Mouse (Mus musculus) megakaryocyte, adult 5-6 weeks (primary cell): ENCODE data around the gene Plppr2. TPM values are rescaled to one million over a fixed set of nuclear protein-coding genes. Genes with fewer than 3 reads are reported as not detected.

Experiments
- total RNA-seq, 2 experiments: library from RNA; stranded (forward) in 1 of 2; stranded (reverse) in 1 of 2; fragments of 153-499, 151-499 nt in 1 of 2; fragments of 221-1000, 200-1000 nt in 1 of 2; gene quantifications; 2 replicates each; pipeline versions ENCODE4 v1.2.3 to v1.2.4; 2015 to 2017

The Plppr2 gene
- total RNA-seq, 2 experiments from 2014 or later = 0.96 TPM; not detected in 1

Other genes with a start within 250 kb of the Plppr2 start
- 23.8 and 25.6 TPM in 2 replicates for gene Ldlr, start 213.6 kb upstream of the Plppr2 start, total RNA-seq (2015)
- gene Ldlr, start 213.6 kb upstream of the Plppr2 start, total RNA-seq (2017) = 50.1 and 51.5 TPM in 2 replicates
- 49.8 and 57.8 TPM in 2 replicates for gene Spc24, start 176.7 kb upstream of the Plppr2 start, total RNA-seq (2015)
- gene Spc24, start 176.7 kb upstream of the Plppr2 start, total RNA-seq (2017) = 127 and 156 TPM in 2 replicates
- gene Kank2, start 138.3 kb upstream of the Plppr2 start, total RNA-seq (2015) = 0.73 and 1.2 TPM in 2 replicates
- gene Kank2, start 138.3 kb upstream of the Plppr2 start, total RNA-seq (2017) = 0.49 and 1.1 TPM in 2 replicates
- 1.6 and 2.0 TPM in 2 replicates for gene Angptl8, start 101.5 kb upstream of the Plppr2 start, total RNA-seq (2015)
- 3.3 TPM in 1 of 2 replicates, not detected in the other for gene Angptl8, start 101.5 kb upstream of the Plppr2 start, total RNA-seq (2017)
- gene Dock6, start 84.4 kb upstream of the Plppr2 start, total RNA-seq (2015) = 2.3 and 2.6 TPM in 2 replicates
- gene Dock6, start 84.4 kb upstream of the Plppr2 start, total RNA-seq (2017) = 1.3 and 1.5 TPM in 2 replicates
- gene Rab3d, start 18.8 kb upstream of the Plppr2 start, total RNA-seq (2015) = 36.7 and 44.4 TPM in 2 replicates
- gene Rab3d, start 18.8 kb upstream of the Plppr2 start, total RNA-seq (2017) = 66.4 and 92.7 TPM in 2 replicates
- gene Ccdc159, start 9.6 kb upstream of the Plppr2 start, total RNA-seq (2015) = 0.22 and 1.0 TPM in 2 replicates
- gene Ccdc159, start 9.6 kb upstream of the Plppr2 start, total RNA-seq (2017) = 0.53 TPM in 1 of 2 replicates, not detected in the other
- 40.9 and 48.2 TPM in 2 replicates for gene Tmem205, start 9.5 kb upstream of the Plppr2 start, total RNA-seq (2015)
- gene Tmem205, start 9.5 kb upstream of the Plppr2 start, total RNA-seq (2017) = 8.0 and 14.1 TPM in 2 replicates
- gene Swsap1, start 18.7 kb downstream of the Plppr2 start, total RNA-seq (2015) = 3.7 and 4.3 TPM in 2 replicates
- 6.5 and 6.6 TPM in 2 replicates for gene Swsap1, start 18.7 kb downstream of the Plppr2 start, total RNA-seq (2017)
- 0.45 and 0.84 TPM in 2 replicates for gene Epor, start 26.5 kb downstream of the Plppr2 start, total RNA-seq (2015)
- gene Epor, start 26.5 kb downstream of the Plppr2 start, total RNA-seq (2017) = 0.28 and 1.2 TPM in 2 replicates
- not detected in 2 replicates for gene Rgl3, start 52.4 kb downstream of the Plppr2 start, total RNA-seq (2015)
- not detected in 2 replicates for gene Rgl3, start 52.4 kb downstream of the Plppr2 start, total RNA-seq (2017)
- gene Ccdc151, start 65.6 kb downstream of the Plppr2 start, total RNA-seq (2015) = not detected in 2 replicates
- gene Ccdc151, start 65.6 kb downstream of the Plppr2 start, total RNA-seq (2017) = not detected in 2 replicates
- gene Prkcsh, start 65.8 kb downstream of the Plppr2 start, total RNA-seq (2015) = 25.4 and 28.8 TPM in 2 replicates
- gene Prkcsh, start 65.8 kb downstream of the Plppr2 start, total RNA-seq (2017) = 70.7 and 76.5 TPM in 2 replicates
- not detected in 2 replicates for gene Elavl3, start 115.0 kb downstream of the Plppr2 start, total RNA-seq (2015)
- gene Elavl3, start 115.0 kb downstream of the Plppr2 start, total RNA-seq (2017) = not detected in 2 replicates
- gene Gm49318, start 134.2 kb downstream of the Plppr2 start, total RNA-seq (2015) = not detected in 2 replicates
- not detected in 2 replicates for gene Gm49318, start 134.2 kb downstream of the Plppr2 start, total RNA-seq (2017)
- gene Zfp653, start 134.3 kb downstream of the Plppr2 start, total RNA-seq (2015) = 4.4 and 6.1 TPM in 2 replicates
- 6.2 and 8.6 TPM in 2 replicates for gene Zfp653, start 134.3 kb downstream of the Plppr2 start, total RNA-seq (2017)
- 3.9 and 5.0 TPM in 2 replicates for gene Ecsit, start 148.4 kb downstream of the Plppr2 start, total RNA-seq (2015)
- gene Ecsit, start 148.4 kb downstream of the Plppr2 start, total RNA-seq (2017) = 10.8 and 11.1 TPM in 2 replicates
- gene Cnn1, start 162.2 kb downstream of the Plppr2 start, total RNA-seq (2015) = not detected in 2 replicates
- not detected in 2 replicates for gene Cnn1, start 162.2 kb downstream of the Plppr2 start, total RNA-seq (2017)
- 85.2 and 95.7 TPM in 2 replicates for gene Elof1, start 180.1 kb downstream of the Plppr2 start, total RNA-seq (2015)
- 29.7 and 42.0 TPM in 2 replicates for gene Elof1, start 180.1 kb downstream of the Plppr2 start, total RNA-seq (2017)
- 5.5 and 10.9 TPM in 2 replicates for gene Acp5, start 198.7 kb downstream of the Plppr2 start, total RNA-seq (2015)
- gene Acp5, start 198.7 kb downstream of the Plppr2 start, total RNA-seq (2017) = 4.4 and 6.6 TPM in 2 replicates
- gene Pigyl, start 219.8 kb downstream of the Plppr2 start, total RNA-seq (2015) = 19.7 and 22.1 TPM in 2 replicates
- 22.8 and 24.8 TPM in 2 replicates for gene Pigyl, start 219.8 kb downstream of the Plppr2 start, total RNA-seq (2017)